Mouse (Mus musculus): ENCODE measurements at regions not wholly inside any gene's neighbourhood (a gene's known extent, or its start where the extent isn't known, plus 50 kb on each side); places are given as distances from the start of the nearest gene placed in this dataset.

DNA sequence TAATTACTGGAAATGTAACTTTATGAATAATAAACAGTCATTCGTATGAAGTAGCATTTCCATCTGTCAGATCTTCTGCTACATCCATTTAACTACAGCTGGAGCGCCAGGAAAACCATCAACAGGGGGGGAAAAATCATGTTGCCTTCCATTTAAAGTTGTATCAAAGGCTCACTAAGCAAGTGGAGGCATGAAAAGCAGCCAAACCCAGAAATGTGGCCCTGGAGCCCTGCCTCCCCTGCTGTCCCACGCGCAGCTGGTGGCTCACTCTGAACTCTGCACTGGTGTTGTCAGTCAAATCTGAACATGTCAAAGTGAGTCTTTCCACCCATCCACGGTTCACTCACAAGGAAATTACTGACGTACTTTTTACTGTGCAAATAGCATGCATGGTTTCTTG, 152.5 kb upstream of the Gm3448 start:
- no peak for DNase-seq

DNA sequence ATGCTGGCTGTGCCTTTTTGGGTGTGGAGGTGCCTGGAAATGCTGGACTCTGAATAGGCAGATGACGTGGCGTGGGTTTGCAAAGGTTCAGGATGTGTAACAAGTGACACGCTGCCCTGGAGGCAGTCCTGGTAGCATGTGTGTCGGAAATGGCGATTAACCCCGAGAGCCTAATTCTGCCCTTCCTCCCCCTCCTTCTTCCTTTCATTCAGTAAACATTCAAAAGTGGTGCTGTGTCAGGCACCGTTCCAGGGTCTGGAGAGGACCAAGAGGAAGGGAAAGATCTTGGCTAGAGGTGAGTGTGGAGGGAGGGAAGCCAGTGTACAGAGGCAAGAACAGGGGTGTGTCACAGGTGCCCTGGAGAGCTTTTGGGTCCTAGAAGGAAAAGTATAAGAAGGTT, 151.5 kb upstream of the Gm3448 start:
- no peak for DNase-seq

DNA sequence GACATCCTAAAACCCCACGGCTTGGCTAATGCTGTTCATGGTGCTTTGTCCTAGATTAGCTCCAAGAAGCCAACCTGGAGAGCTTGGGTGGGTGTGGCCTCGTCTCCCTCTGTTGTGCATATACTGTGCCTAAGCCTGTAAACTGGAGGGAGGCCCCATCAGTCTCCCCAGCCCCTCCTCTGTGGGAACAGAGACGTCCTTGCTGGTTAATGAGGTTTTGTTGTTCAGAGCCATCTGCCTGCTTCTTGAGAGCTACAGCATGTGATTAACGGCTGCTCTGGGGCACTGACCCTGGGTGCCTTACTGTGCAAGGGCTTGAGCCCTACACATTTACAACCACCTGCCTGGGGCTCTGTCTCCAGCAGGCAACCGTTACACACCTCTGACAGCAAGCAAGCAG, 143.9 kb upstream of the Gm3448 start:
- DNase-seq: no peak

DNA sequence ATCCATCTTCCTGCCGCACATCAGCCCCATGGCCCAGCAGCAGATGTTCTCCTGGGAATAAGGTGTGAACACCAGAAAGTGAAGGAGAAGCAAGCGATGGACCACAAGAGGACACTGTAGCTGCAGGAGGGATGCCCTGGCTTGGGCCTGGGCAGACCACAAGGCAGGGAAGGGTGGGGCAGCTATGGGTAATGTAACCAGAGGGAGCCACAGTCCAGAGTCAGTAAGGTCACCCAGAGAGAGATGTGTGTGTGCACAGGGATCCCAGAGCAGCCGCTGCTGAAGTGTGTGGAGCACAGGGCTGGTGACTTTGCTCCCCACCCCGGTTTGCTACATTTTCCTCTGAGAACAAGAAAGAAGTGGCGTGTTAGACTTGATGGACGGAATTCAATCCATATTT, 142.5 kb upstream of the Gm3448 start:
- DNase-seq: no peak

DNA sequence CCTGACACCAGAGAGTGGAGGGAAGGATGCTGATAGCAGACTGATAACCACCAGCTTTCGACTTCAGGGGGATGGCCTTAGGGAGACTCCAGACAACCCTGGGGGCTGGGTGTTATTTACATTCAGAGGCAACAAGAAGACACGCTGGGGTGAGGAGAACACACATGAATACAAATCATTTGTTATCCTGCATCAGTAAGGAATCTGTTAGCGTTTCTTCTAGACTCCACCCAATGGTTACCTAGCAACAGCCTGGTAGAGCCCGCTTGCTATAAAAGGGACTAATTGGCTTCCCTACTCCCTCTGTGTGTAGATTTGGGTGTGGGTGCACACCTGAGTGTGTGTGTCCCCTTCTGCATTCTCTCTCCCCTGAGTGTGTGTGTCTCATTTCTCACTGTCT, 140.8 kb upstream of the Gm3448 start:
- DNase-seq: no peak

DNA sequence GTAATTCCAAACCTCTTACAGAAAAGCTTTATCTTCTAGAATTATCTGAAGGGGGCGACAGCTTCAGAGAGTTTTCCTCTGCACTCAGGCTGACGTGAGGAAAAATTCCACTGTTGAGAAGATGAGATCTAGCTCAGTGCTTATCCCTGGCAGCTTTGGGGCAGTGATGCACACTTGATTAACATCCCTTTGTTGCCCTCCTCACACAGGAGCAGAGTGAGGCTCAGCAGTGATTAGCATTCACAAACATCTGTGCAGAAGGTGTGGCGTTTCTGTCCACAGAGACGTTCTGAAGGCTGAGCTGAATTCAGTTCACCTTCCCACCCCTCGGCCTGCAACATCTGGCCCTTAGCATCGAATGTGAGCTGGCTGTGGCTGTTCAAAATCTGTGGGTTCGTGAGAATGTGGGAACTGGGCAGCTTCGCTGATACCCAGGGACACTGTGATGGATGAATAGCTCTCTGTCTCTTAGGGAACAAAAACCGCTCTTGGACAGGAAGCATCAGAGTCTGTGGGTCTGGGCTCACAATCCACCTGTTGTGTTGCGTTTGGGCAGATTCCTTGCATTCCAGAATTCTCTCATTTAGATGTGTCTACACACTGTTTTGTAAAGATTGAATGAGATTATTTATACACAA, 139.0 kb upstream of the Gm3448 start:
- DNase-seq: no peak

DNA sequence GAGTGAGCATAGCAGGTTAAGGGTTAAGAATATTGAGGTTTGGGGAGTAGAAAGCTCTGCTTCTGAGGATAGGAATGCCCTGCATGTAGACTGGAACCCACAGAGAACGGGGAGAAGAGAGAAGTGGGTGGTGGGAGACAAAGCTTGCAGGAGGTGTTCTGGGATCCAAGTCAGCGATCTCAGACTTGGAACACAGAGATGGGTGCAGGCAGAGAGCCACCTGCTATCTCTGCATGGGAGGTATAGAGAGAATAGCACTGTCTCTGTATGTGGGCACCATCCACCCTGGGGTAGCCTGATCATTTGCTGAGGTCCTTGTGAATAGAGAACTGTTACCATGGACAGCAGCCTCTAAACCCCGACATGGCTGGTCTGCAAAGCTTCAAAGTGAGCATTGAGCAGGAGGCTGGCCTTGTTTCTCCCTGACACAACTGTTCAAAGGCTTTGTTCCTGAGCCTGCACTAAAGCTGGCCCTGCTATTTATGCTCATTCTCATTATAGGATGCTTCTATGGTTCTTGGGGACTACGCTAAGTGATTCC, 138.1 kb upstream of the Gm3448 start:
- DNase-seq: no peak

DNA sequence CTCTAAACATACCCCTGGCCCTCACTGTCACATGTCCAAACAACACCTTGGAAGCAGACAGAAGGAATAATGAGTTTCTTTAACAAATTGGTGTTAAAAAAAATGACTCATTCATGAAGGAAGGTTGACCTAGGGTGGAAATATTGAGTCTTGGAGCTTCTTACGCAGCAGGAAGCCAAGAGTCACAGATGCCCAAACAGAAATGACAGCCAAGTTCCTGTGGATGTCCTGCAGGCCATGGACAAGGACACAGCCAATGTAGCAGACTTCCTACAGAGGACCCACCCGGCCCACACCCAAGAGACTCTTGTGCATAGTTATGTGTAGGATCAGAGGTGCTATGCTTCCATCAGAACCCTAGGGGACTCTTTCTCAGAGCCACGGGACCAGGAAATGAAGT, 136.1 kb upstream of the Gm3448 start:
- no peak for DNase-seq

DNA sequence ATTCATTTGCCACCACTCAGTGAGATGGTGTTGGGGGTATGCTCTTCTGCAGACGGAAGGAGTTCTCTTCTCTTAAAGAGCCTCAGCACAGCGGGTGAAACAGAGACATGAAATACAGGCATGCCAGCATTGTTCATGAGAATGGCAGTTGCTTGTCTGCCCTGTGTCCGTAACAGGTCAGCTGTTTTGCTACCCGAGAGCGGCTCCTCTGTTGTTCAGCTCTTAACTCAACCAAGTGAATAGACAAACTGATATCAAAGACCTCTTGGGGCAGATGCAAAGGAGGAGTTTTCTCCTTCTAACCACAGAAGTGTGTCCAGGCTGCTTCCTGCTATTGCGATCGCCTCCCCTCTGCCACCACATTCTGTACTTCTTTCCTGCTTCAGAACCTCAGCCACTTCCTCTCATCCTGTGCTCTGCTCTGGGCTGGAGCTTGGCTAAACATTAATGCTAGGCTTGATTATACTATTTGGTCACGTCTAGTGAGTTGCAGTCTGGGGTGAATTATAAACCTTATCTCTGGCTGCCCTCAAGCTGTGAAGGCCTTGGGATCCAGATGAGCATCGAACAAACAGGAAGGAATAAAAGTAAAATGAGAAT, 133.1 kb upstream of the Gm3448 start:
- DNase-seq: no peak

DNA sequence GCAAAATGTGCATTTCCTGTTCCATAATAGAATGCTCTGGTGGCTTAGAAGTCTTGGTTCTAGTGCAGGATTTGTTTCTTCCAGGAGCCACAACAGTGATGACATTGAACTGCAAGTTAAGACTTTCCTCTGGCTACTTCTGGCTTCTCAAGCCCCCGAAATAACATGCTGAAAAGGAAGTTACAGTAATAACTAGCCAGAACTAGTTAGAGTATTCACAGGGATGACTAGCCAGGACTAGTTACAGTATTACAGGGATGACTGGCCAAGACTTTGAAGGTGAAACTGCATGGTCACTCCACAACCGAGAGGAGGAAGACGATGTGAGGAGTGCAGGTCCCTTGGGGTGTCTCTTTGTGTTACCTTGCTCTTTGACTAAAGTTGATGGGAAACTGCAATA, 126.6 kb upstream of the Gm3448 start:
- no peak for DNase-seq

DNA sequence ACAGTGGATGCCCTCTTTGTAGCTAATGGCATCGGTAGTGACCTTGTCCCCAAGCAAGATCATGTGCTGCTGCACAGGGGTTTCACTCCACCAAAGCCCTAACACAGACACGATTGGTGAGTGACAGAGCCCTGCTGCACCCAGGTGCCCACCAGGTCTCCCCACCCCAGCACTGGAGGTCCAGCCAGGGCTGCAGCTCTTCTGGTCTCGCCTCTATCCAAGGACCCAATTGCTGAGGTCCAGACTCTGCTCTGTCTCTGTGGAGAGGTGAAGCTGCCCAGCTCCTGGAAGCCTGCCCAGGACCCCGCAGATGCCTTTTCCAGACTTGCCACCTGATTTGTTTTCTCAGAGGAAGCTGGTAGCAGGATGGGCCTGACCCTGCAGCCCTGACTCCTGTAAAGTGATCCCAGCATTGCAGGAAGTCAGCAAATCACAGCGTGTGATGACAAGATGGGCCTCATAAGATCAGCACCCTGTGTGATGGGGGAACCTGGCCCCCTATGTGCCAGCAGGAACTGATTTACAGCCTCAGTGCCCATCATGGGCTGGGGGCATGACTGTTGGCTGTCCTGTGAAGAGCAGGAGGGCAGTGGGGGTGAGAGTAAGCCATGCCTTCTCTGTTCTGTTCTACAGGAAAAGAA, 116.5 kb upstream of the Gm3448 start:
- no peak for DNase-seq

DNA sequence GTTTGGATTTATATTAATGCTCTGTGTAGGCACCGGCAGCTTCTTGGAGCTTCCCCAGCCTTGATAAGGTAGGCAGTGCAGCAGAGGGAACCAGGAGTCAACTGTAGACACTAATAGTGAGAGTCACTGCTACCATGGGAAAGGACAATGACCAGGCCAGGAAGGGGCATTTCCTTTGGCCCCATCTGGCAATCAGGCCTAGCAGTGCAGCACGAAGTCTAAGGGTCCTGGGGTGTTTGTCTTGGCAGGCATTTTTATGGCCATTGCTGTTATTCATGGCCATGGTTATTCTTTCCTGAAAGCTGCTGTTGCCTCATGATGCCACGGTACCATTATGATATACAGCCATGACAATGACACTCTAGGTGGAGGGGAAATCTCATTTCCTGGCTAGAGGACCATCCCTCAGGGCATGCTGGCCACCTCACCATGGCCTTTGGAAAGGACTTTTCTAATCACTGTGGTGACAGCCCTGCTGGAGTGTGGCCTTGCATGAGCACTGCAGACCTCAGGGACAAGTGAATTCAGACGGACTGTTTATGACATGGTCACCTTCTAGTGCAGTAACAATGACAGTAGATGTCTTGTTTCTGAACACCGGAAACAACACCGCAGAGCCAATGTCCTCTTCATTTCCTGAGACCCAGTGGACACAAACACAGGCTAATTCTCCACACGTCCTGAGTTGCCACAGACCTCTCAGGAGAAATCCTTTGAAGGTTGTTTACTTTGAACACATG, 111.8 kb upstream of the Gm3448 start:
- no peak for DNase-seq

DNA sequence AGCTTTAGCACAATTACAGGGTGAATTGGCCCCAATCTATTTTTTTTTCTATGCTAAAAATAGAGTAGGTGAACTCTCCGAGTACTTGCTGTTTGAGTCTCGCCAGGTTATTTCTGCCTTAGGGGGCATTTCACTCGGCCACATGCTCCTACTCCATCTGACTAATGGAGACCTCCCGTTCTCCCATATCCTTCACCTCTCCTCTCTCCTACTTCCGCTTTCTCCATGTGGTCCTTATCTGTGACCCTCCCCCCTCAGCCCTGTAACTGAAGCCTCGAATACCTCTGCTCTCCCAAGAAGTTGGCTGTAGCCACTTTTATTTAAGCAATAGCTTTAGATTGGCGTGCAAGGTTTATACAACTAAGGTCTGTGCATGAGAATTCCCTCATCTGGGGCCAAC, 111.1 kb upstream of the Gm3448 start:
- no peak for DNase-seq

DNA sequence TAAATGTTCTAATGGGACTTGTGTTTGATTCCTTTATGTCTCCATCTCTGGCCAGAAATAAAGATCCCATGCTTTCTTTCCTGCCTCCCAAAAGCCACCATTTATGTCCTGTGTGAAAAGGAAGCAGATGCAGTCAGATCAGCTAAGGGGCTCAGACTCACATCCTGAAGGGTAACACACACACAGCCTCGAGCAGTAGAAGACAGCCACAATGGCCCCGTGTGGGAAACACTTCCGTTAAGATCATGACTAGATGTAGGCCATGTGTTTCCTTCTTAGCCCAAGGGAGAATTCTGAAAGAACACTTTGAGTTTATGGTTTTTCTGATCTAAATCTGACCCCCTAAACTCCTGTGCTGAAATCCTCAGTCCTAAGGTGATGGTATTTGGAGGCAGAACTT, 110.4 kb upstream of the Gm3448 start:
- no peak for DNase-seq

DNA sequence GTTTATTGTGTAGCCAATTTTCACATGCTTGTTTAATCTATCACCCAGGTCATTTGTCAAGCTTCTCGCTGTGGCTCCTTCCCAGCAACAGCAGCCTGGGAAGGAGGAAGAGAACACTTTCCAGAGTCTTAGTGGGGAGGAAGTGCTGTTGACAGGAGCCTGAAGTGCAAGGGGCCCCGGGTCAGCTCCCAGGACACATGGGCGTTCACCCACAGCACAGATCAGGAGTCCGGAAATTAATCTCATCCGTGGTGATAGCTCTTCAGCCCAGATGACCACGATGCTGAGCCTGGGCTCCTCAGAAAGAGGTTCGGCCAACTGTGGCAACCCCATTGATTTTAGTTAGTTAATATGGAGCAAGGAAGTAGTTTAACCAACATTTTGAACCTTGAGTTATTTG, 105.3 kb upstream of the Gm3448 start:
- no peak for DNase-seq

DNA sequence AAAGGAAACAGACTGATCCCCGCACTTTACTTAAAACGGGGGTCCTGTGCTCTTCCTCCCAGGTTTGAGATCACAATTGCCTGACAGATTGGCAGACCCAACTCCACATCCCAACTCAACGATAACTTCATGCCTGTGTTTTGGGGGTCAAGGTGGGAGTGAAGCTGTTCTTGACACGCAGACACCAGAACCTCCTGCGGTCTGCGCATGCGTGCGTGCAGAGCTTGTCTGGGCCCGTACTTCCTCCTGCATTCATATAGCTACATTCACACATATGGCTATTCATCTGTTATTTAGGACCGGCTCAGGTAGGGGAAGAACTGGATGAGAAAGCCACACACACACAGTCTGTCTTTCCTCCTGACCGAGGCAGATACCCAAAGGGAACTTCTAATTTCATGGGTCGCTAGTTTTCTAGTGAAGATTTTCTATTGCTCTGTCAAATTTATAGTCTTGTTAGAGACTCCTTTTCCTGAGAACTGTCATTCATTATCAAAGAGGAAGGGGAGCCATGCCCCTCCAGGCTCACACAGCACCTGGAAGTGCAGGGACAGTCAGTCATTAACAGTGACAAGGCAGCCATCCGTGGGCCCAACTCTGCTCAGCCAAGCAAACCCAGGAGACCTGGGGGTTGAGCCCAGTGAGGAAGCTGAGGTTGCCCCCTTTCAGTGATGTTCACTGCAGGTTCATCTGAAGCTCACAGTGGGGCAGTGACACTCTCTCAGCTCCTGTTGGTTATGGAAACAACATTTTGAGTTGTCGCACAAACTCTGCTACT, 104.0 kb upstream of the Gm3448 start:
- no peak for DNase-seq

DNA sequence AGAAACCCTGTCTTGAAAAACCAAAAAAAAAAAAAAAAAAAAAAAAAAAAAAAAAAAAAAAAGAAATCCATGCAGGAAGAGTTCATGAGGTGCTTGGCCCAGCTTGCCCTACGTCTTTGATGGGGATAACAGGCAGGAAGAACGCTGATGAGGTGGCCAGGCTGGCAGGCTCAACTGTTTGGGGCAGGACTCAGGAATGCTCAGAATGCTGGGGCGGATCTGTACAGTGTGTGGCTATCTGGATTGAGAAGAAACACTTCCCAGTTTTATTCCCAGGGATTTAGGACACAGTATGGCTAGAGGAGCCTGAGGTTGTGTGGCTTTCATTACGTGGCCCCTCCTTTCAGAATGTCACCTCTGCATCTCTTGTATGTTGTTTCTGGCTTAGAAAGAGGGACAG, 99.1 kb upstream of the Gm3448 start:
- no peak for DNase-seq
